In genomic region chr4:100104241-100104640, GRCm38 (mm10) we compare ENCODE assay signal across 29 mouse cellular contexts. TPM values are rescaled to one million over a fixed set of nuclear protein-coding genes. Genes with fewer than 3 reads are reported as not detected.
DNase-seq lines count a peak whose midpoint lies in the region; ATAC-seq lines count a peak whose summit lies in the region.
"Had no signal": no experiment of that assay in that cellular context is flagged by ENCODE, and none has a peak within 500 bp of the region (broad histone marks: within the 10 kb centered on the region; RNA-seq: fewer than 3 reads in every experiment).

No protein-coding gene starts in this region.

- ATAC-seq in intestine, embryonic 14.5 days (replicated peaks; ENCODE audit: low FRiP score, low TSS enrichment, low read depth) = no peak
- ATAC-seq in intestine, embryonic 15.5 days = no peak
- ATAC-seq: forebrain, embryonic 14.5 days; forebrain, postnatal 0 days; intestine, postnatal 0 days; Patski had no signal

- WGBS in intestine, embryonic 14.5 days = 87% methylated on average over 1 of the region's 1 CpGs
- 76% methylated on average over 1 of the region's 1 CpGs for WGBS in intestine, embryonic 15.5 days

- H3K4me3 ChIP-seq in intestine, embryonic 14.5 days (ENCODE audit: low read depth, low read length) = no peak overlapping the region
- H3K4me3 ChIP-seq in intestine, embryonic 15.5 days (replicated peaks) = no peak overlapping the region
- H3K4me3 ChIP-seq: embryonic facial prominence, embryonic 12.5 days; embryonic facial prominence, embryonic 15.5 days; gastrocnemius, adult 2 months; heart, embryonic 10.5 days; heart, embryonic 13.5 days; hindbrain, embryonic 15.5 days had no signal

- intact Hi-C loops in left cerebral cortex, postnatal 36 days (cut with DNase I) = no loop called here

- no peaks in the 10 kb centered on the region for H3K9me3 ChIP-seq in intestine, embryonic 14.5 days (ENCODE audit: control insufficient read depth, low read length)
- H3K9me3 ChIP-seq in intestine, embryonic 15.5 days = no peaks in the 10 kb centered on the region
- H3K9me3 ChIP-seq: embryonic facial prominence, embryonic 12.5 days; embryonic facial prominence, embryonic 15.5 days; G1E; heart, embryonic 10.5 days; heart, embryonic 13.5 days; hindbrain, embryonic 15.5 days had no signal

- H3K27ac ChIP-seq in intestine, embryonic 14.5 days (ENCODE audit: low read depth) = no peak overlapping the region
- no peak overlapping the region for H3K27ac ChIP-seq in intestine, embryonic 15.5 days
- H3K27ac ChIP-seq: embryonic facial prominence, embryonic 12.5 days; embryonic facial prominence, embryonic 15.5 days; gastrocnemius, adult 2 months; heart, embryonic 10.5 days; heart, embryonic 13.5 days; hindbrain, embryonic 15.5 days had no signal

- no peaks in the 10 kb centered on the region for H3K27me3 ChIP-seq in intestine, embryonic 14.5 days (replicated peaks; ENCODE audit: control insufficient read depth, insufficient read depth, low read length)
- H3K27me3 ChIP-seq in intestine, embryonic 15.5 days (replicated peaks) = no peaks in the 10 kb centered on the region
- H3K27me3 ChIP-seq: CH12.LX; embryonic facial prominence, embryonic 12.5 days; embryonic facial prominence, embryonic 15.5 days; heart, embryonic 13.5 days; hindbrain, embryonic 15.5 days; Patski had no signal

- peaks cover 18% of the 10 kb centered on the region for H3K4me1 ChIP-seq in intestine, embryonic 14.5 days (replicated peaks; ENCODE audit: control insufficient read depth, insufficient read depth, low read length)
- H3K4me1 ChIP-seq in intestine, embryonic 15.5 days (replicated peaks) = peaks cover 10% of the 10 kb centered on the region; the same call in 1 of the 2 replicates
- H3K4me1 ChIP-seq: hindbrain, embryonic 15.5 days had no signal

- H3K4me2 ChIP-seq in intestine, embryonic 14.5 days (ENCODE audit: low read length) = no peak overlapping the region
- H3K4me2 ChIP-seq in intestine, embryonic 15.5 days (replicated peaks) = no peak overlapping the region
- H3K4me2 ChIP-seq: embryonic facial prominence, embryonic 12.5 days; embryonic facial prominence, embryonic 15.5 days; heart, embryonic 13.5 days; hindbrain, embryonic 15.5 days had no signal

- H3K9ac ChIP-seq in intestine, embryonic 14.5 days (ENCODE audit: low read length) = no peak overlapping the region
- H3K9ac ChIP-seq in intestine, embryonic 15.5 days = no peak overlapping the region
- H3K9ac ChIP-seq: embryonic facial prominence, embryonic 12.5 days; embryonic facial prominence, embryonic 15.5 days; forebrain, postnatal 0 days; heart, embryonic 13.5 days; hindbrain, embryonic 15.5 days had no signal

- no peaks in the 10 kb centered on the region for H3K36me3 ChIP-seq in intestine, embryonic 14.5 days (ENCODE audit: control insufficient read depth, insufficient read depth, low read length)
- no peaks in the 10 kb centered on the region for H3K36me3 ChIP-seq in intestine, embryonic 15.5 days
- H3K36me3 ChIP-seq: embryonic facial prominence, embryonic 12.5 days; embryonic facial prominence, embryonic 15.5 days; G1E; heart, embryonic 10.5 days; heart, embryonic 13.5 days; hindbrain, embryonic 15.5 days had no signal

- peak; percentile 33 for DNase-seq in embryo, embryonic 10 days (ENCODE audit: low spot score)
- DNase-seq in embryo, embryonic 9.5 days (ENCODE audit: extremely low spot score) = no peak
- peak; percentile 48 for DNase-seq in intestine, embryonic 14.5 days (ENCODE audit: low spot score)
- DNase-seq in brain, adult 2 months (ENCODE audit: low read depth, low spot score) = peak; percentile 39
- no peak for DNase-seq in left cerebral cortex, postnatal 36 days (ENCODE audit: low spot score in 2 of 2)
- no peak for DNase-seq in kidney, adult 8-10 months
- DNase-seq: adrenal gland, adult 8-10 months; adrenal gland, postnatal 25 days; B cell, adult 2 months; cerebellum, adult 18-20 months; cerebellum, adult 9-11 months; cerebellum, postnatal 36 days; forebrain, postnatal 0 days; gastrocnemius, adult 2 months; gastrocnemius, postnatal 14 days; heart, adult 18-20 months; heart, postnatal 14 days; heart, postnatal 4 days had no signal

RNA-seq across cellular contexts. Expression of gene Ror1, which starts 8.7 kb away (rescaled TPM):
- polyA plus RNA-seq in intestine, embryonic 14.5 days (2014; fragmentation: Nextera tagmentation; extraction: Ambion mirVana) = 11.4 and 12.1 TPM in 2 replicates
- polyA plus RNA-seq in intestine, embryonic 15.5 days (2015; fragmentation: Nextera tagmentation; extraction: Ambion mirVana) = 8.0 and 9.3 TPM in 2 replicates
- under 1 TPM; 0.59 to 0.93 TPM for total RNA-seq in left cerebral cortex, postnatal 36 days (2021)
- total RNA-seq: CH12.LX had no signal
- polyA plus RNA-seq: G1E had no signal

Comparison
In these comparisons a context has a peak if more than half of its experiments do, and no peak if none do; other contexts are left out.
1. DNase-seq: peak in embryo, embryonic 10 days (single experiment), intestine, embryonic 14.5 days (single experiment) and brain, adult 2 months (single experiment); none in embryo, embryonic 9.5 days (single experiment), left cerebral cortex, postnatal 36 days (0 of 2) and kidney, adult 8-10 months (0 of 2).